Mouse (Mus musculus) kidney, adult 18-20 months (tissue): ENCODE results near the gene Car10.
"Not testable (repeated sequence)": the region's sequence is repeated elsewhere in the genome, so short reads cannot be mapped to it uniquely, and the experiment has no call there.

ENCODE experiments used
- DNase-seq: peaks from one replicate; pipeline ENCODE4 v3.0.0; 2021

Gene Car10

DNA sequence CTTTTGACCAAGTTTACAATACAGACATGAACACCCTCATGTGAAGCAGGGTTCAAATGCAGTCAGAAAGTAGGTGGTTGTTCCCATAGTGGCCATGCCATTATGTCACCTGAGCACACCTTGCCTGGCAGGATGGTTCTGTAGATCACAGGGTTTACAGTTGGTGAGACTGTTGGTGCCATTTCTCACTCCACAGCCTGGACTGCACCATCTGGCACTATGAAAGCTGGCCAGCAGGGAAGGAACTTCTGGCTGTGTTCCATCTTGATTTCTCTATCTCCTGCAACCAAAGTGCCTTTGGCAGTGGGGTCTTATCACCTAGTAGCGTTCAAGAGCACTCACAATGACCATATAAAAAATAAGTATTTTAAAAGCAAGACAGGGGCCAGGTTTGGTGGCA, 303.3 kb downstream of the Car10 start:
- not testable (repeated sequence) for DNase-seq

DNA sequence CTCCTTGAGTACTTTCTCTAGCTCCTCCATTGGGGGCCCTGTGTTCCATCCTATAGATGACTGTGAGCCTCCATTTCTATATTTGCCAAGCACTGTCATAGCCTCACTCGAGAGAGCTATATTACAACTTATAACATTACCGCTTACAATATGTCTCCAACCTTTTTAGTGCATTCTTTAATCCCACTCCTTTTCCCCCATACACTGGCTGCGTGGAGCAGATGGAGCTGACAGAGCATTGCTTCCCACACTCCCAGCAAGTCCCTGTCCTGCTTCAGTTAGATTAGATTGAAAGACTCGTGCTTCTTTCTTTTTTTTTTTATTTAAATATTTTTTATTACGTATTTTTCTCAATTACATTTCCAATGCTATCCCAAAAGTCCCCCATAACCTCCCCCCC, 310.2 kb downstream of the Car10 start:
- DNase-seq = no peak

DNA sequence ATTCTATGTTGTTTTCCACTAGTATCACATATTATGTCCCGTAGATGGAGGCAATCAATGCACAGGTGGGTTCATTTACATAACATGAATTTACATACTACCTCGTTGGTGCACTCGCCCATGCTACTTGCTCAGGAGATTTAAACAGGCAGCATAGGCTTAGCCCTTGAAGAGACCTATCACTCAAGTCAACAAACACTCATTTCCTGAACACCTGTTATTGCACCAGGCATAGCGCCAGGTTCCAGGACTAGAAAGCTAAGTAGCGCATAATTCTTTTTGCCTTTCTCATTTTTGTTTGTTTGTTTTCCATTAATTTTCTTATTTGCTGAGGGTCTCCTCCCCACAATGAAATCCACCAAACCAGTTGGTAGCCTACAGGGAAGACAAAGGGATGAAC, 333.7 kb downstream of the Car10 start:
- no peak for DNase-seq

DNA sequence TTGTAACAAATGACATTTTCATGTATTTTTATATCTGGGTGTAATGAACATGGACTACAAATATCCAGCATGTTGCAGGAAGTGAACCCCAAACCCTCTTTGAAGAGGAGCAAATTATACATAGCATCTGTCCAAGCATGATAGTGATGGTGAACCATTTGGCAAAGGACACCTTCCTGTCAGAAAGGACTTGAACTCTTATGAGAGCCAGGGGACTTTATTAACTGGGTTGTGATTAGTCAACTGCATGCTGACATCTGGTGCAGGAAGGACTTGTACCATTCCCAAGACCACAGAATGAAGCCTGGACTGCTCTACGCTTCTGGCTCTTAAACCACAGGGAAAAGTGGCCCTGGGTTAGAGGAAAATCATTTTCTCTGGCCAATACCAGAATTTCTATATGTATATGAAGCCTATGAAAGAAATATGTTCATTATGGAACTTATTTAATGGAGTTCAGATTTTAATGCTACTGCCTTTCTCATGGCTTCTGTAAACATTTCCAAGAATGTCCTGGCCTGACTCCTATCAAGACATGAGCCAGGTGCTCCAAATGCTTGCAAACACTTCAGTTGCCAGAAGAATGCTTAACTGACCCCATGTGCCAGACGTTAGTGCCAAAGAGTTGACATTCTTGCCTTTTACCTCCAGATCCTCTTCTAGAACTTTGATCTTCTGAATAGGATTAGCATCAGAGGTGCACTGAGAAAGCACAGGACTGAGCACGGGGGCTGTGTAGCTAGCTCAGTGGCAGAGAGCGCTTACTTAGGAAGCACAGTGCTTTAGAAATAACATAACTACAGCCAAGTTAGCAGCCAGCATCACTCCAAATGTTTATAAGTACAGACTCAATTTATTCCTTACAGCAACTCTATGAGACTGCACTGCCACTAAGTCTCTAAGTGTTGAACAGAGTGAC, 337.4 kb downstream of the Car10 start:
- no peak for DNase-seq

DNA sequence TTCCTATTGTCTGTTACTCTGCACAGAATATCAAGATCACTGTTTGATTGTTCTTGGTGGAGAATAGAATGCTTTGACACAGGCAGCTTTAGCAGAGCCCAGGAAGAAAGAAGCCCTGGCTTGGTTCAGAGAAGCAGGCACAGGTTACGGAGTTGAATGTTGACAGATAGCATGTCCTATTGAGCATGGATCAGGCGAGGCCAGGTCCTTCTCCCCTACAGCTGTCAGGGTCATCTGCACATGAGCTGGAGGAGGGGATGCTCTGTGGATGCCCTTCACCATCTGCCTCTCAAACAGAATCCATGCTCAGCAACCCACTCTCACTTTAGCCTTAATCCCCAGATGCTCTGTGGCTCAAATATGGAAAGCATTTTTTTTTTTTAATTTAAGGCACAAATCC, 339.1 kb downstream of the Car10 start:
- no peak for DNase-seq

DNA sequence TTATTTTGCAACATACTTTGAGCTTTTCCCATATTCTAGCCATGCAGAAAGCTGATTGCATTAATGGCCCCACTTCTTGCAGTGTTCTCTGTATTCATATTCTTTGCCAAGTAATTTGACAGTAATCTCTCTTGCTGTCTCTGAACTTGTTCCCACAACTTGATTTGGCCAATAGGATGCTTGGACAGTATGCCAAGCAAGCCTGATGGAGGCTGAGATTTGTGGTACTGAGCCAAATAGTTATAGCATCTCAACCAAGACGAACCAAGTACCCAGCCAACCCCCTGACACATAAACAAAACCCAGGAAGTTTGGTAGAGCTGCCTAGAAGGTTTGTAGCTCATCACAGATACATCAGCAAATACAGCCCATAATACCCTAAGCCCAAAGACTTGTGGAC, 342.6 kb downstream of the Car10 start:
- no peak for DNase-seq

DNA sequence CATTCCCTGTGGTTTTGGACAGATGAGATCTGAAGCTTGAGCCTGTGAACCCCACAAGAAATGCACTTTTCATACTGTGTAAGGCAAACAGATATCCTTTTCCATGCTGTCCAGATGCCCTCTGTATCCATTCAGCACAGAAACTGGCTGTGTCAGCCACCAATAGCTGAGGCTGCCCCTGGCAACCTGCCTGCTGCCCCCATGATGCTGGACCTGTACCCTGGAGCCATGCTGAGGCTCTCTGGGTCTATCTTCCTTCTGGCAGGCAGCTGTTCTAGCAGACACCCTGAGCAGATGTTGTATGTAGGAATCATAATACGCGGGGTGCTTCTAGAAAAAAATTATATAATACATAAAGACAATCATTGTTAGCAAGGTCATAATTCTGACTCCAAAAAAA, 345.9 kb downstream of the Car10 start:
- no peak for DNase-seq

DNA sequence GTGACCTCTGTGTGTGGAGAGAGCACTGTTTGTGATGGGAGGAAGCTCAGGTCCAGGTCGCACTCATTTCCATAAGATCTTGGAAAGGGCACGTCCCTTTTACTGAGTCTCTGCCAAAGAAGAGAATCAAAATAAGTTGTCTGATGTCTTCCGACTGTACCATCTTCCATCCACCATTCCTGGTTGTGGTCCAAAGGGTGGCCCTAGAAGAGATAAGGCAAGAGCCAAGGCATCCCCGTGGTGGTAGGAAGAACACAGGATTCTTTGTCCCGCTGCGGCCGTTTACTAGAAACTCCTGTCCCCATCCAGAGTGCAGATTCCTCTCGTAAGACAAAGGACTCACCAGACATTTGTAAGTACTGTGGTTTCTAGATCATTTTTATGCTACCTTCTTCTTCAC, 346.9 kb downstream of the Car10 start:
- no peak for DNase-seq

DNA sequence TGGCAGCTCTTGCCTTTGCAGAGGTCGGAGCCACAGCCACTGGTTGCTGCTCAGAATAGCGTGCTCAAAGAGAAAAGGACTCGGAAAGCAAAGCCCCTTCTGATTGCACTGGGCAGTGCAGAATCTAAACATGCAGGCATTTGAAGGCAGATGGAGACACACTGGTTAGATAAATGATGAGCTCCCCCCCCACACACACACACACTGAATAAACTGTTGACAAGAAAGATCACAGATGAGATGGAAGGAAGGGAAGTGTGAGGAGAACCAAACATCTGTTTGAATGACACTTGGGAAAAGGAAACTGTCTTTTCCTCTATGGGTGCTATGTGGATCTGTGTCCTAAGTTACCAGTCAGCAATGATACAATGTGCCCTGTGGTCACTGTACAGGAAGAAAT, 349.7 kb downstream of the Car10 start:
- no peak for DNase-seq

DNA sequence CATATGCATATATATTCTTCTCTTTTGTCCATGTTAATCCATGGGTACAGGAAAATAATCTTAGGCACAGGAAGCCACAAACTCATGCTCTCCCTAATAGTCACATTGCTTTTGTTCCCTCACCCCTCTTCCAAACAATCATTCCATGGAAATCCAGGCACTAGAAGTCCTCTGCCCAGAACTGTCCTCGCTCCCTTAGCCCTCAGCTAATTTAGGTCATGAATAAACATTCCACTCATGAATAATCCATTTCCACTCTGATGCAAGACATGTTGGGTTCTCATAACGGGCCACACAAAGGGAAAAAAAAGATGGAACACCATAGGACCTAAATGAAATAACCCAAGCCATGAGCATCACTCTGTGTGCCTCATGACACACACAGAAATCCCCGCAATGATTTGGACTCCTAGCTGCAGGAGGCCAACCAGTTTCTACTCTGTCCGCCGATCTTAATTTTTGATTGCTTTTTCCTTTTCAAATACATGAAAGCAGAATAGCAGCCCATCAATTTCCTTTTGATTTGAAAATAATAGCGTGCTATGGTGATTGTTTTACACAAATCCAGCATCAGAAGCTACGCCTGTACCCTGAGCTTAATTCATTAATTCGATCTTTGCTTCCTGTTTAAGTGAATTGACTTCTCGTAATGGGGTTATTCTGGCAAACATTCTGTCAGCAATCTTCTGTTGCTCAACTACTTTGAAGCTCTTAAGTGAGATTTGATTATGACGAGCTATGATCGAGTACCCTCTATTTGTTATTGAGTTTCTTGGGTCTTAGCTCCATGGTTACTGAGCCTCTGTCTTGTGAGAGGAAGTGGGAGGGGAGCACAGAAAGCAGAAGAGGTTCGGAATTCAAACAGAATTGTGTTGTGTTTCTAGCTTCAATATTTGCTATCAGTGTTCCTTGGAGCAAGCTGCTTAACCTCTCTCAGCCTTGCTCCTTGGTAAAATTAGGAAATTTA, 350.7 kb downstream of the Car10 start:
- no peak for DNase-seq

DNA sequence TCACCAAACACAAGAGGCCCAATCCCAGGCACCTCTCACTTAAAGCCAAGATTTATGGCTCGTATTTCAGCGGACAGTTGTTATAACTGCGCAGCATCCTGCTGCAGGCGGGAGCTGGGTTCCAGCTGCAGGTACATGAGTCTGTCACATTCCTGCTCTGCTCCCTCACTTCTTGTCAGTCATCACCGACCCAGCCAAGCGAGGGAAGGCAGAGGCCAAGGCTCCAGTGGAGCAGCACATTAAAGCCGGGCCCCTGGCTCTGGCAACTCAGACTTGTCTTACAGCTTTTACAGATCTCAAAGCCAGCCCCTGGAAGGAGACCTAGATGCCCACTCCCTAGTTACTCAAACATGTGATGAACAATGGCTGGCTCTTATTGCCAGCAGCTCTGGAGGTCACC, 352.7 kb downstream of the Car10 start:
- no peak for DNase-seq

DNA sequence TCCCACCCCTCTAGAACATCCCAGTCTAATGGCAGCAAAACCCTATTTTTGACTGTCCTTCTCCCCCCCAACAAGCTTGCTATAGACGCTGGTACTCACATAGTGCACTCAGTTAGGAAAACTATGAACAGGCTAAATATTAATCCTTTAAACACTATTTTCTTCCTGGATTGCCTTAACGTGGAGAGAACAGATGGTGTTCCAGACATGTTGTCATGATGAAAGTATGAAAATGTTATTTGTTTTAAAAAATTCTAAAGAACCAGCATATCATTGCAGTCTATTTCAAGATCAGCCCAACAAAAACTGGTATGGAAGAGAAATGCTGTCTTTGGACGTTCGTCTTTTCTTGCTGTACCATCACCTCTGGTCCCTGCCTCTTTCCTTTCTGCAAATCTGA, 368.4 kb downstream of the Car10 start:
- no peak for DNase-seq

DNA sequence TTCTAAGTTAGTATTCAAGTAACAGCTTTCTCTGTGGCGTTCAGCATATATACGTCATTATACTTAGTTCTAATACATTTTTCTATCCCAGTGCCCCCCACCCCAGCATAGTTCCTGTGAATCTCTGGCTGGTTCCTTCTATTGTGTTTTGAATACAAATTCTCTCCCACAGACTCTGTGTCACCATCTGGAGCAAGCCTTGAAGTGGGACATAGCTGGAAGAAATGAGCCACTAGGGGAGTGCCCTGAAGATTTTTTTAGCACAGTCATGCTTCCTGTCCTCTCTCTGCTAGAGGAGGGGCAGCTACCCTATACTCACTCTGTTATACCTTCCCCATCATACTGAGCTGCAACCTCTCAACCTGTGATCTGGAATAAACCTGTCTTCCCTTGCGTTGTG, 369.9 kb downstream of the Car10 start:
- no peak for DNase-seq

DNA sequence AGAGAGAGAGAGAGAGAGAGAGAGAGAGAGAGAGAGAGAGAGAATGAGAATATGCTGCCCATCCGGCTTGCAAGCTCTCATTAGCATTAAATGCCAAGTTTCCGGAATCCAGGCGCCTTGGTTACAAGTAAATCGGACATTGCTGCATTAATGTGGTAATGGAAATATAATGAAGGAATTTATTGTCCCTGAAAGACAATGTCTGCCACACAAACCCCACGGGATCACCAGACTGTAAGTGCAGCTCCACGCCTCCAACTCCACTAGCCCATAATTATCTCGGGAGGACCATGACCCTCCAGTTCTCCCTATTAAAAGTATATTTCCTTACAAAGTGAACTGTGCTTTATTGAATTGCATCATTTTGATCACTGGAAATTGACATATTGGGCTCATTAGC, 372.9 kb downstream of the Car10 start:
- DNase-seq = no peak

DNA sequence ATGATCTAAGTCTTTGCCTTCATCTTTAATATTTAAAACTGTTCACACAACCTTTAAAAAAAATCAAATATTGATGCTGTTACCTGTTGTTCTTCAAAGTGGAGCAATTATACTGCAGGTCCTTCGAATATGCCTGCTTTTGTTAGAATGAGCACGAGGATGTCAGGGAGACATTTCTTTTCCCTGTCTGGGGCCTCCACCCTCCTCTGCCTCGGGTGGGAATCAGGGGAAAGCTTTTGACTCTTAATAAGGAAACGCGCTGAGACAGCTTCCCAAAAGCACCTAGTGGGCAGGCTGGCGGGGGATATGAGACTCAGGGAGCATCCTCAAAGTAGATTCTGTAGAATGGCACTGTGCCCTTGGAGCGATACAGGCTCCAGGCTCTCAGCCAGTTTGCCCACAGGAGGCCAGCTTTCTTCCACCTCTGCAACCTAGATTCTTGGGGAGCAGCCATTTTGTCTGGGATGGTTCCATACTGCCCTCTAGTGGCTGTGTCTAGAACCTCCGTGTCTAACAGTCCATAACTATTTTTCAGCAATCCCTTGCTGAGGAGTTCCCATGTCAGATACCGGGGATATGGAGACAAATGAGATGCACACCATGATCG, 373.8 kb downstream of the Car10 start:
- peak; percentile 37 for DNase-seq

DNA sequence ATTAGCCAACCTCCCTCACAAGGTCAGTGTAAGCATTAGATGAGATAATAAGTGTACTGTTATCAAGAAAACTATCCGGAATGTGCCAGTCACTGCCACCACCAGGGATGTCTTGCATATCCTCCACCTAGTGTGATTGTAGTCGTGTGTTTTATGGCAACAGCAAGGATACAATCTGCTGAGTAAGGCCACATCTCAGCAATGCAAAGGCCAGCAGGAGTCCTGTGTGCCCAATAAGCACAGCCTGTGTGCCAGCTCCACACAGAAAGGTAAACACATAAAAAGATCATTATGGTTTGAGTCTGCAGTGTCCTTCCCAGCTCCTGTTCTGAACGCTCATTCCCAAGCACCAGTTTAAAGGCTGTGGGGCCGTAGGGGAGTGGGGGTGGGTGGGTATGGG, 386.8 kb downstream of the Car10 start:
- DNase-seq = no peak

DNA sequence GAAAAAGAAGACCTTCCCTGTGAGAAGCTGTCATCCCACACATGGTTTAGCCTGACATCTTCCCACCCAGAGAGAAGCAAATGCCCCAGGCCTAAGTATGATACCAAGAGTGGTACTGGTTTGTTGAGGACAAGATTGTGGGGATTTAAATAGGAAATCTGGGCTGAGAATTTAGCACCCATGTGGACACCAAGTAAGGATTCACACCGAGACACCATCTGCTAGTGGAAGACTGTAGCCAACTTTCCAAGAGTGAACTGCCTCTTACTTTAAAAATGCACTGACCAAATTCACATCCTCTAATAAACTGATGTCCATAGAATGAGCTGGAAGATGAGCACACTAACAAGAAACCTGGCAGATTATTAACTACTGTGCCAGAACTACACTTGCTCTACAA, 389.2 kb downstream of the Car10 start:
- no peak for DNase-seq

DNA sequence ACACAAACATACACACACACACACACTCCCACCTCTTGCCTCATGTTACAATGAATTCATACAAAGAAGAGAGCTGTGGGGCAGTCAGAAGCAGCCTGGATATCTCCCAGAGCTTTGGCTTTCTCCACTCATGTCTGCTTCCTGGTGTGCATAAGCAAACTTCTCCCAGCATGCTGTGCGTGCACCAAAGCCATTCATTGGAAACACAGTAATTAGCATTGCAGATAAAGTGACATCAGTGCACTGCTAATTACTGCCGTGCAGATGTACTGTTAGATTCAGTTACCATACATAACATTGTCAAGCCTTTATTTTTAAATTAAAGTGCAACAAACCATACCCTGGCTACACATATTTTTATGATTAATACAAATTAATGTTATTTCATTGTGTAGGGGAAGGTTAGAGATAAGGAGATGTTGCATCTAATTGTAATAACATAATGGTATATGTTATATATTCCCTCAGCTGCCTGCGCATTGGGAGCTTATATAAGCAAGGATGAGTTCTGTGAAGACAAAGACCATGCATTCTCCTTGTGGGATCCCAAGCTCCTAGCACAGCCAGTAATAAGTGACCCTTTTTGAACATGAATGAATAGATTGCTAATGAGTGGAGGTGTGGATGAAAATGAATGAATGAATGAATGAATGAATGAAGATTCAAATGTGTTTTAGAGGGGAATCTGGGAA, 390.2 kb downstream of the Car10 start:
- DNase-seq = no peak

DNA sequence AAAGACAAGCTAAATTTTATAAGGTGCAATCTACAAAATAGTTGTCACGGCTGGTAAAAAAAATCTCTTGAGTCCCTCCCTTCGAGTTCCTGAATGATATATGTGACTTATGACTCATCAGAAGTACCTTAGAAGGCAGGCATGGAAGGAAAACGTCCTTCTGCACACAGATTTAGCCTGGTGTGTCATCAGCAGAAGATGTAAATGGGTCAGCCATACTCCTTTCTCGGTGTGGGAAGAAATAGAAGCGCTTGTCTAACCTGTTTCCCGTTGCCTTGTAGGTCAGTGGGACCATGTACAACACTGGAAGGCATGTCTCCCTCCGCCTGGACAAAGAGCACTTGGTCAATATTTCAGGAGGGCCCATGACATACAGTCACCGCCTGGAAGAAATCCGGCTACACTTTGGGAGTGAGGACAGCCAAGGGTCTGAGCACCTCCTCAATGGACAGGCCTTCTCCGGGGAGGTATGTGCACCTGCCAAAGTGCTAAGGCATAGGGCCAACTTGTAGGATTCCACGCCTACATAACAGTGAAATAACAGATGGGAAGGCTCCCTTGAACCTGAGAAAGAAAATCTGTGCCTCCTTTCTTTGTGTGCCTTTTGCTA, 392.5 kb downstream of the Car10 start:
- no peak for DNase-seq

DNA sequence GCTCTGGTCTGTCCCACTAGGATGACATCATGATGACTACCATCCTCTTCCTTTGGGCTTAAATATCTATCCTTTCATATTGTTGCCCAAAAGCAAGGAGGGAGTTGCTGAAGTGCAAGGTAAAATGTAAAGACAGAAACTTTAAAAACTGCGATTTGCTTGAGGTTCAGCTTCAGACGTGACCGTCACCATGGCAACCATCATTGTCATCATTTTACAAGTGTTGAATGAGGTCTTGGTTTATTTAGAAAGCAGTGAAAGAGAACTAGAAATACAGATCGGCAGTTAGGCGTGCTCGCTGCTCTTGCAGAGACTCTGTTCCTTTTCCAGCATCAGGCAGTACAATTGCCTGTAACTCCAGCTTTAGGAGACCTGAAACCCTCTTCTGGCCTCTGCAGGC, 400.1 kb downstream of the Car10 start:
- DNase-seq = no peak

DNA sequence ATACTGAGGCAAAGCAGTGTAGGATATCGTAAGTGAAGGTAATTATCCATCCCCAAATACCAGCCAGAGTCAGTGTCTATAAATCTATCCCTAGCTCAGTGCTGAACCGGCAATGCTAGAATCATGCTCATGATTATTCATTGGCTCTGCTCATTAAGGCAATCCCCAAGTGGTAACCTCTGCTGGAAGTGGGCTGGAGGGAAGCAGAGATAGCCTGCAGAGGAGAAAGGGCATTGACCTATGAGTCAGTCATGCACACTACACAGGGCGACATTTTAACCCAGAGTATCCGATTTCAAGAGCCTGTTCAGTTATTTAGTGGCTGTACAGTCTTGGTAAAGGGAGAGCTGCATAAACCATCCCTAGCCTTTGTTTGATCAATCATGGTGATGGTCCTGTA, 402.6 kb downstream of the Car10 start:
- no peak for DNase-seq

DNA sequence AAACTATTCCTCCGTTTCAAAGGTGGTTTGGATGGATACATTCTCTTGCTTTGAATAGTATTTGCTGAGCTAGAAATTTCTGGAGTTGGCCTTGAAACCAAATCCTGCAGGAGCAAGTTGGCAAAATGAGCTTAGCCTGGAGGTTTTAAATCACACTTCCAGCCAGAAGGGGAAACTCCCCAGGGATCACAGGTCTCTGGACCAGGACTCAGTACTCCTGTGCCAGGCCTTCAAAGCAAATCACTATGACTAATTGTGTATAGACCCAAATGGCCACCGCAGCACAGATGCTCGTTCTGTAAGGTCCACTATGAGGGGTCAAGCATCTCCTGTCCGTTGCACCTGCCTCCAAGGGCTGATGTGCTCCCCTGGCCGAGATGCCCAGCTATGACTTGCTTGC, 403.8 kb downstream of the Car10 start:
- DNase-seq = no peak
